Mouse (Mus musculus): Measurements from ENCODE around the gene Mroh7.

Mroh7 gene

DNA sequence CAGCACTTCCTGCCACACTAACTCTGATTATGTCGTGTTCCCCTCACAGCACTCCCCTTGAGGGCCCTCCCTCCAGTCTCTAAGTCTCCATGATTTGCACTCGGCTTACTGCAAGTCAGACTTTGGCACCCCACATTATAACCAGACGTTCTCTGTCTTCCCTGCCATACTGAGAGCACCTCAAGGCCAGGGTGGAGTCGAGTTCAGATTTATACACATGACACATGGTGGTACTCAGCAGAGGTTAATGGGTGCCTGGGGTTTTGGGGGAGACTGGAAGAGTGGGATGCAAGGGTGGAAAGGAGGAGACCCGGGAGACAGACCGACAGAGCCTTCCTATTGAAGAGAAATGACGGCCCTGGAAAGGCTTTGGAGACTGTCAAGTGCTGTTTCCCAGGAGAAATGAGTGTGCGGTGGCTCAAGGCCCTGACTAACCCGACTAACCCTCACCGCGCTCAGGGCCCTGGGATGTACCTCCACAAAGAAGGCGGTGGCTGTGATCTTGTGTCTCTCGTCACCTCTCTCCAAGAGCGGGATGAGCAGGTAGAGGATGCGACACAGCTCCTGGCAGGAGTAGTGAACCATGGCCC is 36.8 kb downstream of the Mroh7 start:
- DNase-seq (ENCODE audit: low spot score) = no peak

DNA sequence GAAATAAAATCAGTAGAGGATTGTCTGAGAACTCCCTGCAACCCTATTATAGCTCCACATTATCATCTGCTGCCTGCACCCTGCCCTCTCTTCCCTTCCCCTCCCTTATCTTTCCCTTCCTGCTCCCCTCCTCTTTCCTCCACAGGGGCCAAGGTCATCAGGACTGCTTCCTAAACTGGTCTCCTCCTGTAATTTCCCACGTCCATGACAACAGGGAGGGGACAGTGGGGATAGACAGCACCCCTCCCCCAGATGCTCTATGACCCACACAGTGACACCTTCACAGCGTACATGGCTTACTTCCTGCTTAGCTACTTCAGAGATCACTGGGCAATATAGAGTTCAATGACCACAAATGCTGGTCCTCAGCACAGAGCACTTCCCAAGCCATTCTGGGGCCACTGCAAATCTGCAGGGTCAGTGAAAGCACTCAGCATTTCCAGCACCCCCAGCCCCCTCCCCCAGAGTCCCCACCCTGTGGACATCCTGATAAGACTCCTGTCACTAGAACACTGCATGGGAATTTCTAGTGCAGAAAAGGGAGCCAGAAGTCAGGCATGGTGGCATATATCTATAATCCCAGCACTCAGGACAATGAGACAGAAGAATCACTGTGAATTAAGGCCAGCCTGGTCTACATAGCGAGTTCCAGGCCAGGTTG is 42.0 kb downstream of the Mroh7 start:
- no peak for DNase-seq (ENCODE audit: low spot score)

DNA sequence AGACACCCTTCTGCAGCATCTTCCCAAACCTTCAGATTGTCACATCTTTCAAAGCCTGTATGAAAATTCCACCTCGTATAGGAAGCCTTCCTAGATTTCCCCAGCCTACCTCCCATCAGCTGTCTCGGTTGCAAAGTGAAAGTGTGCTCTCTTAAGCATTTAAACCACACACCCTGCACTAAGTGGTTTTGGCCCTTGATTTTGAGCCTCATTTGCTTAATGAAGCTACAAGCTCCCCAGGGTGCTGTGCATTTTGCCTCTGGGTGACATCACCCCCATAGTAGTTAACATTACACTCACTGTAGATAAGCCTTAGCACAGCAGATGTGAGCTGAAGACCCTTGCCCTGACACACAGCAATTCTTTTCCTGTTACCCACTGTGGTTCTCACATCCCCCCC is 49.8 kb downstream of the Mroh7 start:
- DNase-seq (ENCODE audit: low spot score) = no peak

DNA sequence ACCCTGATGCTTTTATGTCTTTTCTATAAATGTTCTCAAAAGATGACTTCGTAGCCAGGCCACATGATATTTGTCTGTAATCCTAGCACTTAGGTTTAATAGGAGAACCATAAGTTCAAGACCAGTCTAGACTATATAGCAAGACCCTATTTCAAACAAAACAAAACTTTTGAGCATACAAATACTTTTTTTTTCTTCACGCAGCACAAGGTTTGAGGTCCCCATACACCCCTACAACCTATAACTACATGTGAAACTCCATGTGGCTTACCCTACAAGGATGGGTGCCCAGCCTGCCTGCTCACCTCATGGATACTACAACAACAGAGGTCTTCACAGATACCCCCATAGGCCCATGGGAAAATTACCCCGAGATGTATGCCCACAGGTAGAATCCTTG is 51.6 kb downstream of the Mroh7 start:
- DNase-seq (ENCODE audit: low spot score) = no peak

DNA sequence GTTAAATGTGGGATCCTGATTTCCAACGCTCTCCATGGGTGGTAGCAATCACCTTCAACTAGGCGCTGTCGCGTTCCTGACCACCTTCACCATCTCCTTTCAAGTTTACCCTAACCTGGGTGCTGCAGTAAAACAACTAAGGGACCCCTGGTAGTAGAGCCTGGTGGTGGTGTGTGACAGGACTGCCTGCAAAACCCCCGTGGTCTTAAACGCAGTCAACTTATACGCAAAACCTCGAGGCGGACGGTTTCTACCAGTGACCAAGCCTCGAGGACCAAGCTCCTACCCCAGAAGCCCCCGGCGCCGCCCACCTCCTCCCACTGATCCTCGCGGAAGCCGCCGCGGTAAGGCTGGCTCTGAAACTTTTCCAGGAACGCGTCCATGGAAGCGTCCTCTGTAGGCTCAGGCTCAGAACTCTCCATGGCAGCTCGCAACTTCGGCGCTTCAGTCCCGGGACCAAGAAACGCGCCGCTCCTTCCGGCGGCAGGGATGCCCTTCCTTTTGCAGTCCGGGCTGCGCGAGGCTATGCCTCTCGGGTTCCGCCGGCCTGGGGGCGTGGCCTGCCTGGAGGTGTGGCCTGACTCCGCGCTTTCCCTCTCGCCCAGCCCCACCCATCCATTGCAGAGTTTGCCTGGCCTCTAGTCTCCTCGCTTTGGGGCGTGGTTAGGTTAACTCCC is 52.1 kb downstream of the Mroh7 start, which contains the start of gene Ttc4:
Ttc4 (minus strand) TSS at position 503 of the 677 bp plus-strand sequence.
- DNase-seq (ENCODE audit: low spot score) = peak; percentile 80

DNA sequence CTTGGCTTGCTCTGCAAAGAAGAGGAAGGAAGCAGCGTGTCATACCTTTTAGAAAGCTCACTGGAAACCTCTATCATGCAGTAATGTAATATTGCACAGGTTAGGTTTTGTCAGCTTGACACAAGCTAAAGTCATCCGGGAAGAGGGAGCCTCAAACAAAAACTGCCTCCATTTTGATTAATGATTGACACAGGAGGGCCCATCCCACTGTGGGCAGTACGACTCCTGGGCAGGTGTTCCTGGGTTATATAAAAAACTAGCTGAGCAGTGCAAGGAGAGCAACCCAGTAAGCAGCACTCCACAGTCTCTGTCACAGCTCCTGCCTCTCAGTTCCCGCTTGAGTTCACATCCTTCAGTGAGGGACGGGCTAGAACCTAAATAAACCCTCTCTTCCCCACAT is 54.0 kb downstream of the Mroh7 start:
- no peak for DNase-seq (ENCODE audit: low spot score)

DNA sequence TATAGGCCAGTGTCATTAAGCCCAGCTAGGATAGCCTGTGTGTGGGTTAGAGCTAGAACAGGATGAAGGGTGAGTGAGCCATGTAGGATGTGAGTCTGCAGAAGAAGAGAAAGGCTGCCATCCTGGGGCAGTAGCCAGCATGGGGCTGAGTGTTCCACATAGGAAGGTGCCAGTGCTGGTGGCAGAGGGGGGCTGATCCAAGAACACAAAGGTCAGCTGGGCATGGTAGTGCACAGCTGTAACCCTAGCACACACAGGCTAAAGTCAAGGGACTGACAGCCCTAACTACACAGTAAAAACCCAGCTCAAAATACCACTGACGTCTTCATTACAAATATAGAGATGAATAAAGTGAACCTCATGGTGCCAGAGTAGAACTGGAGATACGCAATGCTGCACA is 64.2 kb downstream of the Mroh7 start:
- DNase-seq (ENCODE audit: low spot score) = no peak

DNA sequence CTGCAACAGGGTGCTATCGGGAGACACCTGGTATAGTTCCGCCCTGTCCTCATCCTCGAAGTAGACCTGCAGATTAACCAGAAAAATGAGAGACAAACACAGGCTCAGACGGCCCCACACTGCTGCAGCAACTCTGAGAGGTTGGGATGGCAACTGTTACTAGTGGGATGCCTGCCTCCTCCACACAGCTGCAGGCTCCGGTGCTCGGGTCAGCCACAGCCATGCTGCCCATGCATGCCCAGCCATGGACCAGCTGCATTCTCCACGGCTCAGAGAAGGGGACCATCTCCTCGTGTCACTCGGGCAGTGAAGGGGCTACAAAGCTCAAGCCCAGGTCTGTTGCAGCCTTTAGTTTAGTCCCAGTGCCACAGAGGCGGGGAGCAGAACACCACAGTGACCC is 65.1 kb downstream of the Mroh7 start:
- DNase-seq (ENCODE audit: low spot score) = no peak

DNA sequence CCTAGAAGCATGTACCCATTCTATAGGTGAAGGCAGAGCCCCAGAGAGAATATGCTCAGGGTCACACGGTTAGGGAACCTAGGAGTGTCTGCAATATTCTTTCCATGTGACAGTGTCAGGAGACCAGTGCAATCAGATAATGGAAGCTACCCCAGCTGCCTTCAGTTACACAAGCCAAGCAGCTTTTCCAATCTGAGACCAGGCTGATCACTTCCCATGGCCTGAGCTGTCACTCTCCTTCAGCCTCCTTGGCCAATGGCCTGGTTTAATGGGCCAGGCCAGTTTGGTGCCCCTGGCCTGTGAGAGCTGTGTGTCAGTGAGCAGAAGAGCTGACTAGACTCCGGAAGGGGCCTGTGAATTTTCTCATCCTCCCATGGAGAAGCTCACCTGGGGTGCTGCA is 65.5 kb downstream of the Mroh7 start:
- no peak for DNase-seq (ENCODE audit: low spot score)

DNA sequence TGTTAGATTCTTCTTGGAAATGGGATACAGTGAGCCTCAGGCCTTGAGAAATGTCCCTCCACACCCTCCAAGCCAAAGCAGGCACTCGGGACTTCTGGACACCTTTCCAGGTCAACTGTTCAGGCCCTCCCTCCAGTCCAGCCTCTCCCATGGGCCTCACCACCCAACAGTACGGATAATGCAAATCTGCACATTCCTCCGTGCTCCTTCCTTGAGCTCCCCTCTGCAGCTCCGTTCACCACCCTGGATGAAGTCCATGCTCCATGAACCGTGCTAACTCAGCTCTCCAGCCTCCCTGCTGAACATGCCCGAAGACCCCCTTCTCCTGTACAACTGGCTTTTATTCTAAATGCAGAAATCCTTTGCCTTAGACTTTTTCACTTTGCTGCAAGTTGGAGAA is 66.0 kb downstream of the Mroh7 start:
- DNase-seq (ENCODE audit: low spot score) = no peak

DNA sequence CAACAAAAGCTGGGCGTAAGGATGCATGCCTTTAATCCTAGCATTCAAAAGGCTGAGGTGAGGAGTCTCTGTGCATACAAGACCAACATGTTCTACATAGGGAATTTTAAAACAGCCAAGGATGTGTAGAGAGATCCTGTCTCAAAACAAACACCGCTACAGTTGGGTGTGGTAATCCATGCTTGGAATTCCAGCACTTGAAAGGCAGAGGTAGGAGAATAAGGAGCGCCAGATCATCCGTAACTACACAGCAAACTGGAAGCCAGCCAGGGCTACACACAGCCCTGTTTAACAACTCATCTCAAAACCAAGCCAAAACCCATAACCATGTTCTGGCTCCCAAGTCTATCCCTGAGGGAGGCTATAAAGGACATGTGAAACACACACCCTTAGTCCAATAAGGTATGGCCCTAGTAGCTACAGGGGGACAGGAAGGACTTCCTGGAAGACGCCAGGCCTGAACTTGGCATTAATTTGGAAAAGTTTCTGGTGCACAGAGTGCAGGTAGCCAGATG is 66.7 kb downstream of the Mroh7 start:
- no peak for DNase-seq (ENCODE audit: low spot score)

DNA sequence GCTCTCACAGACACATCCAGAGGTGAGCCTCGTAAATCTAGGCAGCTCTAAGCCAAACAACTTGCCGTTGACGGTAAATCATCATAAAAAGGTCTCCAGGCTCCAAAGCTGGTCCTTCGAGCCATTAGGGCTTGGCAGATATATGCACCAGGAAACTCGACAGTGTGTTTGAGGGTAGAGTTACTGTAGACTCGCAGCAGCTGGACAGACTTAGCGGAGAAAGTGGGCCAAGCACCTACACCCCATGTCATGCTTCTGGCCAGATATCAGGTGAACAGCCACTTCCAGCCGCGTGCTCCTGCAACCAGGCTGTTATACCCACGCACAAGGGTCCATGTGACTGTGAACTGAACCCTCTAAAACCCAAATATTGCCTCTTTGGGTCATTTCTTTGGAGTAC is 75.0 kb downstream of the Mroh7 start:
- DNase-seq (ENCODE audit: low spot score) = no peak

DNA sequence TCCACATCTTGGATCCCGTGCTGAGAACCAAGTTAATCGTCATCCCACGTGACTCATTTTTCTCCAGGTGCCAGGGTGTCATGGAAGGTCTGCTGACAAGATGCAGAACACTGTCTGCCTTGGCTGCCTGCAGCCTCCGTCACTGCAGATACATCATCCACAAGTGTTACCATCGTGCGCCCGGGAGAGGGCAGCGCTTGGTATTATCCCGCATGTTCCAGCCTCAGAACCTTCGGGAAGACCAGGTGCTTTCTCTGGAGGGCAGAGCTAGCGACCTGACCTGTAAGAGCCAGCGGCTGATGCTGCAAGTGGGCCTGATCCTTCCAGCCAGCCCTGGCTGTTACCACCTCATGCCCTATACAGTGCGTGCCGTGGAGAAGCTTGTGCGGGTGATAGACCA is 77.7 kb downstream of the Mroh7 start:
- DNase-seq (ENCODE audit: low spot score) = no peak

DNA sequence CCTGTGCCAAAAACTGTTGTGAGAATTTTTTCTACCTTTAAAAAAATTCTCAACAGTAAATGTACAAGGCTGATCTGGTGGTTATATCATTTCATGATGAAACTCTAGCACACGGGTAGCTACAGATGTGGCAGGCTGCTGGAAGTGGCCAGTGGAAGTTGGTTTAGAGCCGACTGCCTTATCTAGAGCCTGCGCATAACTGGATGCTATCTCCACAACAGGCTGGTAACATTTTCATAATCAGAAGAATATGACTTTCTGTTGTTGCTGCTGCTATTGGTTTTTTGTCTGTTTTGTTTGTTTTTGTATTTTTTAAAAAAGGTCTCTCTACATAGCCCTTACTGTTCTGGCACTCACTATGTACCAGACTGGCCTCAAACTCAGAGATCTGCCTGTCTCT is 78.2 kb downstream of the Mroh7 start:
- no peak for DNase-seq (ENCODE audit: low spot score)

DNA sequence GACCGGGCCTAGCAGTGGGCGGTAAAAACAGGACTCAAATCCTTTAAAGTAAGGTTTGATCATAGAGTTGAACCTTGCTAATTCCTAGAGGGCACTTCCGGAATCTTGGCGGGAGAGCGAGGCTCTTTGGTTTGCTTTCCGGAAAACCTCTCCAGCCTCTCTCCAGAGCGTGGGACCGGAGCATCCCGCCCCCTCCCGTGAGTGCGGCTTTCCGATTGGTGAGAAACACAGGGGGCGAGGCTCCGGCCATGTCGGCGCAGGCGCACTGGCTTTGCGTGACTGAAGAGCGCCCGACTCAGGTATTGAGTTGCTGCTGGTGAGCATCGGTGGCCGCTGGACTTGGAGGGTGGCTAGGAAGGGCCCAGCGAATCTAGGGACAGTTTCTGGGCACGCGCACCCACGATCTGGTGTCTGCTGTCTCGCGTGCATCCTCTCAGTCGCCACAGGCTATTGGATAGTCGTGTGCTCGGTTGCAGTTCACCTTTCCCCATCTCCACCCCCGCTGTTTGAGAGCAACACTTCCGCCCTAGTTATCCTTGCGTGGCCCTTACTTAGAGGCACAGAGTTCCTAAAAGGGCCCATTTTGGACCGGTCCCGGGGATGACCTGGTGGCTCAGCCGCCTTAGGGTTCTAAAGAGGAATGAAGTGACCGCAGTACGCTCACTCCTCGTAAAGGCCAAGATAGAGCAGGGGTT is 79.7 kb downstream of the Mroh7 start, which contains the start of gene Pars2:
Pars2 (plus strand) TSS at position 237 of the 695 bp plus-strand sequence.
- peak; percentile 96 for DNase-seq (ENCODE audit: low spot score)

DNA sequence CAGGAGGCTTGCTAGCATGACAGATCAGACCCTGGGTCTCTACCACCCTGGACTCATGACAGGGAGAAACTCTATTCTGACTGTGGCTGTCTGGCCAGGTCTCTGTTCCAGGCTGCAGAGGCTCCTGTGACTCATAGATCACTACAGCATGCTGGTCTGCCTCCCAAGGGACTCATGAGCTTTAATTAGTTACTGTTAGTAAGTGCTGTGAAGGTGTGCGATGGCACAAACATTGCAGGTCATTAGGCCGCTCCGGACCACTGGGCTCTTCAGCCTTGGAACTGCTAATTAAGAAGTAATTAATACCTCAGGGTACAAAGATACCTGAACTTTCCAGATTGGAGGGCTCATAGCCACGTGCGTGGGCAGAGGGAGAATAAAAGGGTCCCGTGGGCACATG is 83.6 kb downstream of the Mroh7 start:
- no peak for DNase-seq (ENCODE audit: low spot score)

DNA sequence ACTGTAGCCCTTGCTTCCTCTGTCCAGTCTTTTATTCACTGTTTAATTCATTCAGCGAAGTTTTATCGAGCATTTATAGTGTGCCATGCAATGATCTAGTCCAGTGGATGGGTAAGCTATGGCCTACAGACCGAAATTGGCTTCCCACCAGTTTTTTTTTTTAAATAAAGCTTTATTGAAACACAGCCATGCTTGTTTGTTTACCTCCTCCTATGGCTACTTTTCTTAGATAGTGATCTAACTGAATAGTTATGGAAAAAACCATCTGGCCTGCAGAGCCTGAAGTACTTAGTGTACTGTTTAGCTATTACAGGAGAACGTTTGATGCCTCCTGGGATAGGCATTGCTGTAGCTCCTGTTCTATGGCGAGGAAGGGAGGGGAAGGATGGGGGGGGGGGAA is 84.9 kb downstream of the Mroh7 start:
- no peak for DNase-seq (ENCODE audit: low spot score)

DNA sequence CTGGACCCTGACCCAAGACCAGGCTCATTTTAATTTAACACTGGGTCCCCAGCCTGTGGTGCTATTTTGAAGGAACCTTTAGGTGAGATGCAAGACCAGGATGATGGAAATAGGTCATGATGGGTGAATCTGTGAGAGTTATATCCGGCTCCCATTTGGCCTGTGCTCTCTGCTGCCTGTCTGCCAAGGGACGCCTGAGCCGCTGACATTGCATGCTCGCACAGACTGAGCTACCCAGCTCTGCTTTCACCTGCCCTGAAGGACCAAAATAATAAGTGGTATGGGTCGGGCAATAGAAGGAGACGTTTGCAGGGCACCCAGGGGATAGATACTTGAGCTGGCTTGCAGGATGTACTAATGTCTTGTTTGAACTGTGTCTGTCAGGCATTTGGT is 86.5 kb downstream of the Mroh7 start:
- DNase-seq (ENCODE audit: low spot score) = no peak

DNA sequence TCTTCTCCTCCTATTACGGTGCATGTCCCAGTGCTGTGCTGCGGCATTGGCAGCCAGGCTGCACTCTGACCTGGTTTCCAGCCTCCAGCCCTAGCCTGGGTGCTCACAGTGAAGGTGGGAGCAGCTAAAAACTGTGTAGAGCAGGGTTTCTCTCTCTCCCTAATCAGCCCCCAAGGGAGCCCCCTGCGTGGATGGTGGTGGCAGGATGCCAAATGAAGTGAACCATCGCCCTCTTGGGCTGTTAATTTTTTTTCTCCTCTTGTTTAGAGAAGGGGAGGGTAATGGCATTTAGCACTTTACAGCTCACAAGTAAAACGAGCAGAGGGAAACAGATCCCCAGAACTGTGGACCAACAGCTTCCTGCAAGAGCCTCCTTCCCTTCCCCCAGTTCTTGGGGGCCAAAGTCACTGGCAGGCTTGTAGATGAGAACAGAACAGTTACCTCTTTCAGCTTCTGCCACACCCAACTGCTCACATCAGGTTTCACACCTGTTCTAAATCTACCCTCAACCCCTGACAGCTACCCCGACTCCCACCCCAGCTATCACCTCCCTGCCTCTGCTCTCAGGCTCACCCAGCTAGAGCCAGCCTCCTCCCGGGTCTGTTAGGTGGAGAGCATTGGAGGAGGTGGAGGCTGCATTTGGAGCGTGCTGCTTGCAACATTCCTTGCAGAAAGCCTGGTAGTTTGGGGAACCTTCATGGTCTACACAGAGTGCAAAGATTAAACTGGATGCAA is 87.1 kb downstream of the Mroh7 start:
- DNase-seq (ENCODE audit: low spot score) = no peak

DNA sequence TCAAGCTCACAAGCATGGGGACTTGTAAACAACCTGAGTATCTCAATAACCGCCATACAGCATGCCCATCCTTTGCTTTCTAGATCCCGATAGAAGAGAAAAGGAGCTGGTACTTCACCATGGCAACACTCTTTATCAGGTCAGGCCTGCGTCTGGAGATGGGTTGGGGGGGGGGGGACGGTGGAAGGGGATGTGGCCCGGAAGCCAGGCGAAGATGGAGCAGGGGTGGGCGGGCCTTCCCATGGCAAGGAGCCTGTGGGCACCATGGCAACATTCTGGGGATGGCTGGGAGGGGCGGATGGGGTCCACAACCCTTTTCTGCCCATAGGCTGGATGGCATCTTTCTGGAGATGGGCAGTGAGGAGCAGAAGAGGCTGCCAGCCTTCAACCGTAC is 96.6 kb downstream of the Mroh7 start:
- DNase-seq (ENCODE audit: low spot score) = no peak

DNA sequence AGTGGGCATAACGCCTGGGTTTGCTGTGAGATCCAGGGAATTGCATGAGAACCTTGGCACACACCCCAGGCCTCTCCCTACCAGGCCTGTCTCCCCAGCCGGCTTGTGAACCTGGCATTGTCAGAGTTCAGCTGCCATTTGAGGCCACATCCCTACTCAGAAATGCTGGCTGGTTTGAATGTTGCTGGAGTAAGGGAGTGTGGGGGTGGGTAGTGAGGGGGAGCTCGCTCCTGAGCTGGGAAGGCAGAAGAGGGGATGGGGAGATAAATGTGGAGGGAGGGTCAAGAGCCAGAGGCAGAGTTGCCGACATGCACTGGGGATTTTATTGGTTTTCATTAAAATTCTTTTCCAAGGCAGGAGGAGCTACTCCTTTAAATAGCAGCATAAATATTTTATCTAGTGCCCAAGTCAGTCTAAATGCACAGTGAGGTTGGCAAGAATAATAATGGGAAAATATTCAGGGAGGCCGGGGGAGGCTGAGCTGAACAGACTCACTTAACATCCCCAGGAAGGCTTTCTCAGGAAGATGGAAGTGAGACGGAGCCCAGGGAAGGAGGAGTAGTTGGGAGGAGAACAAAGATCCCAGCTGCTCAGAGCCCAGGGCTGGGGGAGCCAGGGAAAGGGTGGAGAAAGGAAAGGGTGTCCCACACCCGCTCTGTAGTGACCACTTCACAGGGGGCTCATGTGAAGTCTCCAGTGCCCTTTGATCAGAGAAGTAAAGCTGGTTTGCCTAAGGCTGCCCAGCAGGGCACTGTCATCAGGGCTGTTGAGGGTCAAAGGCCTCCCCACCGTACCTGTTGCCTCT is 97.2 kb downstream of the Mroh7 start:
- no peak for DNase-seq (ENCODE audit: low spot score)

Measured in ovary, adult 18-20 months (tissue).